Mouse (Mus musculus): ENCODE measurements at regions not wholly inside any gene's neighbourhood (a gene's known extent, or its start where the extent isn't known, plus 50 kb on each side); places are given as distances from the start of the nearest gene placed in this dataset.

GRCm38 (mm10) chr3:35473351-35473750, 280.6 kb upstream of the Atp11b start:
- Histone ChIP-seq H3K36me3 (no peaks in the 10 kb centered on the region), H3K4me1 (0 out of 2 replicates have a peak, but pooled peaks cover 4% of the 10 kb centered on the region), H3K27ac (no peak overlapping the region), H3K27me3 (ENCODE audit: insufficient read depth, poor library complexity, severe bottlenecking) (no peaks in the 10 kb centered on the region), H3K4me3 (no peak overlapping the region), H3K9me3 (no peaks in the 10 kb centered on the region)
- no peak for DNase-seq (ENCODE audit: low spot score)
- 84% methylated on average over 7 of the region's 7 CpGs for WGBS

GRCm38 (mm10) chr3:35474361-35474760, 279.5 kb upstream of the Atp11b start:
- Histone ChIP-seq H3K27ac (no peak overlapping the region), H3K27me3 (ENCODE audit: insufficient read depth, poor library complexity, severe bottlenecking) (no peaks in the 10 kb centered on the region), H3K9me3 (no peaks in the 10 kb centered on the region), H3K4me1 (0 out of 2 replicates have a peak, but pooled peaks cover 4% of the 10 kb centered on the region), H3K36me3 (no peaks in the 10 kb centered on the region), H3K4me3 (no peak overlapping the region)
- DNase-seq (ENCODE audit: low spot score), result no peak
- WGBS, result 63% methylated on average over 6 of the region's 6 CpGs

GRCm38 (mm10) chr3:35475326-35475725, 278.6 kb upstream of the Atp11b start:
- no peaks in the 10 kb centered on the region for H3K9me3 ChIP-seq
- H3K36me3 ChIP-seq, result no peaks in the 10 kb centered on the region
- H3K27me3 ChIP-seq (ENCODE audit: insufficient read depth, poor library complexity, severe bottlenecking), result no peaks in the 10 kb centered on the region
- DNase-seq (ENCODE audit: low spot score), result no peak
- no peak overlapping the region for H3K27ac ChIP-seq
- 79% methylated on average over 7 of the region's 7 CpGs for WGBS
- no peak overlapping the region for H3K4me3 ChIP-seq
- 0 out of 2 replicates have a peak, but pooled peaks cover 4% of the 10 kb centered on the region for H3K4me1 ChIP-seq

- 47% methylated on average over 18 of the region's 18 CpGs for WGBS
- no peaks in the 10 kb centered on the region for H3K9me3 ChIP-seq
- peaks cover 16% of the 10 kb centered on the region for H3K4me1 ChIP-seq
- DNase-seq (ENCODE audit: low spot score), result no peak
- H3K36me3 ChIP-seq, result no peaks in the 10 kb centered on the region
- H3K4me3 ChIP-seq, result peak overlapping the region; percentile 19; the same call in 1 of the 2 replicates
- no peak overlapping the region for H3K27ac ChIP-seq
- no peaks in the 10 kb centered on the region for H3K27me3 ChIP-seq (ENCODE audit: insufficient read depth, poor library complexity, severe bottlenecking)
Observed at GRCm38 (mm10) chr3:35480714-35481695, 272.9 kb upstream of the Atp11b start.

- peak overlapping the region; percentile 37 for H3K4me3 ChIP-seq
- no peaks in the 10 kb centered on the region for H3K27me3 ChIP-seq (ENCODE audit: insufficient read depth, poor library complexity, severe bottlenecking)
- no peaks in the 10 kb centered on the region for H3K36me3 ChIP-seq
- no peaks in the 10 kb centered on the region for H3K9me3 ChIP-seq
- peaks cover 16% of the 10 kb centered on the region for H3K4me1 ChIP-seq
- no peak overlapping the region for H3K27ac ChIP-seq
- WGBS, result 39% methylated on average over 11 of the region's 11 CpGs
- no peak for DNase-seq (ENCODE audit: low spot score)
Observed at GRCm38 (mm10) chr3:35481841-35482240, 272.1 kb upstream of the Atp11b start.

- 7% methylated on average over 6 of the region's 6 CpGs for WGBS
- H3K4me1 ChIP-seq, result peaks cover 16% of the 10 kb centered on the region
- H3K36me3 ChIP-seq, result no peaks in the 10 kb centered on the region
- DNase-seq (ENCODE audit: low spot score), result no peak
- peak overlapping the region; percentile 37 for H3K4me3 ChIP-seq
- no peaks in the 10 kb centered on the region for H3K27me3 ChIP-seq (ENCODE audit: insufficient read depth, poor library complexity, severe bottlenecking)
- H3K9me3 ChIP-seq, result no peaks in the 10 kb centered on the region
- no peak overlapping the region for H3K27ac ChIP-seq
Observed at GRCm38 (mm10) chr3:35482296-35482695, 271.6 kb upstream of the Atp11b start.

- Histone ChIP-seq H3K27ac (no peak overlapping the region), H3K36me3 (no peaks in the 10 kb centered on the region), H3K9me3 (no peaks in the 10 kb centered on the region), H3K27me3 (ENCODE audit: insufficient read depth, poor library complexity, severe bottlenecking) (no peaks in the 10 kb centered on the region), H3K4me1 (peaks cover 16% of the 10 kb centered on the region), H3K4me3 (no peak overlapping the region)
- WGBS, result 70% methylated on average over 10 of the region's 10 CpGs
- no peak for DNase-seq (ENCODE audit: low spot score)
Observed at GRCm38 (mm10) chr3:35482759-35483158, 271.1 kb upstream of the Atp11b start.

GRCm38 (mm10) chr3:35496027-35496824, 257.7 kb upstream of the Atp11b start:
- DNase-seq (ENCODE audit: low spot score), result no peak
- no peak overlapping the region for H3K27ac ChIP-seq
- H3K4me1 ChIP-seq, result no peaks in the 10 kb centered on the region
- no peak overlapping the region for H3K4me3 ChIP-seq
- H3K36me3 ChIP-seq, result no peaks in the 10 kb centered on the region
- H3K9me3 ChIP-seq, result no peaks in the 10 kb centered on the region
- H3K27me3 ChIP-seq (ENCODE audit: insufficient read depth, poor library complexity, severe bottlenecking), result no peaks in the 10 kb centered on the region
- WGBS, result 59% methylated on average over 9 of the region's 9 CpGs

- Histone ChIP-seq H3K9me3 (no peaks in the 10 kb centered on the region), H3K36me3 (no peaks in the 10 kb centered on the region), H3K4me1 (no peaks in the 10 kb centered on the region), H3K27ac (no peak overlapping the region), H3K4me3 (no peak overlapping the region), H3K27me3 (ENCODE audit: insufficient read depth, poor library complexity, severe bottlenecking) (no peaks in the 10 kb centered on the region)
- 69% methylated on average over 1 of the region's 1 CpGs for WGBS
- DNase-seq (ENCODE audit: low spot score), result no peak
Observed at GRCm38 (mm10) chr3:35510314-35510713, 243.6 kb upstream of the Atp11b start.

GRCm38 (mm10) chr3:35516517-35516916, 237.4 kb upstream of the Atp11b start:
- H3K27ac ChIP-seq, result no peak overlapping the region
- 83% methylated on average over 4 of the region's 4 CpGs for WGBS
- no peak for DNase-seq (ENCODE audit: low spot score)
- H3K27me3 ChIP-seq (ENCODE audit: insufficient read depth, poor library complexity, severe bottlenecking), result no peaks in the 10 kb centered on the region
- no peaks in the 10 kb centered on the region for H3K9me3 ChIP-seq
- H3K4me1 ChIP-seq, result no peaks in the 10 kb centered on the region
- H3K4me3 ChIP-seq, result no peak overlapping the region
- no peaks in the 10 kb centered on the region for H3K36me3 ChIP-seq

GRCm38 (mm10) chr3:35520131-35520530, 233.8 kb upstream of the Atp11b start:
- no peak overlapping the region for H3K4me3 ChIP-seq
- DNase-seq (ENCODE audit: low spot score), result no peak
- no peaks in the 10 kb centered on the region for H3K27me3 ChIP-seq (ENCODE audit: insufficient read depth, poor library complexity, severe bottlenecking)
- H3K9me3 ChIP-seq, result no peaks in the 10 kb centered on the region
- 80% methylated on average over 3 of the region's 3 CpGs for WGBS
- no peak overlapping the region for H3K27ac ChIP-seq
- H3K4me1 ChIP-seq, result no peaks in the 10 kb centered on the region
- no peaks in the 10 kb centered on the region for H3K36me3 ChIP-seq

GRCm38 (mm10) chr3:35547696-35548095, 206.2 kb upstream of the Atp11b start:
- H3K4me1 ChIP-seq, result no peaks in the 10 kb centered on the region
- no peak overlapping the region for H3K27ac ChIP-seq
- H3K4me3 ChIP-seq, result no peak overlapping the region
- no peaks in the 10 kb centered on the region for H3K27me3 ChIP-seq (ENCODE audit: insufficient read depth, poor library complexity, severe bottlenecking)
- DNase-seq (ENCODE audit: low spot score), result no peak
- no peaks in the 10 kb centered on the region for H3K9me3 ChIP-seq
- H3K36me3 ChIP-seq, result no peaks in the 10 kb centered on the region

GRCm38 (mm10) chr3:35551791-35552190, 202.1 kb upstream of the Atp11b start:
- no peak for DNase-seq (ENCODE audit: low spot score)
- Histone ChIP-seq H3K27me3 (ENCODE audit: insufficient read depth, poor library complexity, severe bottlenecking) (no peaks in the 10 kb centered on the region), H3K4me3 (no peak overlapping the region), H3K4me1 (no peaks in the 10 kb centered on the region), H3K9me3 (no peaks in the 10 kb centered on the region), H3K27ac (no peak overlapping the region), H3K36me3 (no peaks in the 10 kb centered on the region)
- 85% methylated on average over 9 of the region's 9 CpGs for WGBS

All from heart, embryonic 10.5 days (tissue).